ENCODE assay signal across 7 mouse cellular contexts in genomic region chr8:124232280-124232600, GRCm38 (mm10). TPM values are rescaled to one million over a fixed set of nuclear protein-coding genes. Genes with fewer than 3 reads are reported as not detected.
DNase-seq lines count a peak whose midpoint lies in the region; ATAC-seq and TF ChIP-seq lines count a peak whose summit lies in the region.

No protein-coding gene starts in this region.

- no peaks in the 10 kb centered on the region for H3K36me3 ChIP-seq in lung, postnatal 0 days (ENCODE audit: insufficient read depth, low read length)
- no peaks in the 10 kb centered on the region for H3K36me3 ChIP-seq in forebrain, embryonic 12.5 days (replicated peaks)
- H3K36me3 ChIP-seq in limb, embryonic 15.5 days = no peaks in the 10 kb centered on the region
- no peaks in the 10 kb centered on the region for H3K36me3 ChIP-seq in stomach, embryonic 15.5 days

- TF ChIP-seq EP300 in lung, postnatal 0 days (IDR thresholded peaks at IDR 0.05) = no peak

- 9% methylated on average over 18 of the region's 18 CpGs for WGBS in lung, postnatal 0 days
- WGBS in forebrain, embryonic 12.5 days = 4% methylated on average over 18 of the region's 18 CpGs
- WGBS in limb, embryonic 15.5 days = 5% methylated on average over 18 of the region's 18 CpGs
- 3% methylated on average over 18 of the region's 18 CpGs for WGBS in stomach, embryonic 15.5 days

- peaks cover 10% of the 10 kb centered on the region; the same call in 1 of the 2 replicates for H3K4me1 ChIP-seq in lung, postnatal 0 days (ENCODE audit: insufficient read depth, low read depth, low read length)
- peaks cover 33% of the 10 kb centered on the region for H3K4me1 ChIP-seq in forebrain, embryonic 12.5 days
- peaks cover 28% of the 10 kb centered on the region for H3K4me1 ChIP-seq in limb, embryonic 15.5 days
- H3K4me1 ChIP-seq in stomach, embryonic 15.5 days = peaks cover 21% of the 10 kb centered on the region

- no peaks in the 10 kb centered on the region for H3K9me3 ChIP-seq in lung, postnatal 0 days (ENCODE audit: low read length)
- H3K9me3 ChIP-seq in forebrain, embryonic 12.5 days = no peaks in the 10 kb centered on the region
- H3K9me3 ChIP-seq in limb, embryonic 15.5 days = no peaks in the 10 kb centered on the region
- no peaks in the 10 kb centered on the region for H3K9me3 ChIP-seq in stomach, embryonic 15.5 days

- TF ChIP-seq CTCF in lung, postnatal 0 days (IDR thresholded peaks at IDR 0.05) = no peak

- ATAC-seq in lung, postnatal 0 days = no peak
- ATAC-seq in forebrain, embryonic 12.5 days (ENCODE audit: low FRiP score) = no peak
- ATAC-seq in limb, embryonic 15.5 days (ENCODE audit: insufficient number of reproducible peaks, low FRiP score, low TSS enrichment, low read depth) = no peak
- no peak for ATAC-seq in stomach, embryonic 15.5 days (ENCODE audit: insufficient read depth, low FRiP score, low read depth)

- H3K4me2 ChIP-seq in lung, postnatal 0 days (replicated peaks; ENCODE audit: low read depth, low read length) = peak overlapping the region; percentile 97
- H3K4me2 ChIP-seq in forebrain, embryonic 12.5 days = peak overlapping the region; percentile 84
- H3K4me2 ChIP-seq in limb, embryonic 15.5 days = peak overlapping the region; percentile 93
- peak overlapping the region; percentile 95 for H3K4me2 ChIP-seq in stomach, embryonic 15.5 days

- peak; percentile 33 for DNase-seq in lung, postnatal 0 days (ENCODE audit: low spot score)
- DNase-seq in lung, postnatal 14 days = no peak
- DNase-seq in frontal cortex, adult 2 months (ENCODE audit: extremely low spot score in 1 of 2, low spot score in 1 of 2) = no peak
- DNase-seq in gastrocnemius, postnatal 4 days (ENCODE audit: low spot score in 2 of 2) = no peak

- H3K9ac ChIP-seq in lung, postnatal 0 days (replicated peaks; ENCODE audit: low read depth) = peak overlapping the region; percentile 68
- H3K9ac ChIP-seq in forebrain, embryonic 12.5 days = peak overlapping the region; percentile 92
- peak overlapping the region; percentile 82 for H3K9ac ChIP-seq in limb, embryonic 15.5 days
- H3K9ac ChIP-seq in stomach, embryonic 15.5 days = peak overlapping the region; percentile 87; the same call in 1 of the 2 replicates

- H3K4me3 ChIP-seq in lung, postnatal 0 days (ENCODE audit: low read depth, low read length) = peak overlapping the region; percentile 75
- peak overlapping the region; percentile 92 for H3K4me3 ChIP-seq in forebrain, embryonic 12.5 days (replicated peaks)
- H3K4me3 ChIP-seq in limb, embryonic 15.5 days = peak overlapping the region; percentile 90
- H3K4me3 ChIP-seq in stomach, embryonic 15.5 days (replicated peaks) = peak overlapping the region; percentile 87

- H3K27me3 ChIP-seq in lung, postnatal 0 days (replicated peaks; ENCODE audit: insufficient read depth, low read length) = no peaks in the 10 kb centered on the region
- H3K27me3 ChIP-seq in forebrain, embryonic 12.5 days = peaks cover 3% of the 10 kb centered on the region; the same call in 1 of the 2 replicates
- no peaks in the 10 kb centered on the region for H3K27me3 ChIP-seq in limb, embryonic 15.5 days
- no peaks in the 10 kb centered on the region for H3K27me3 ChIP-seq in stomach, embryonic 15.5 days (replicated peaks)

- peak overlapping the region; percentile 81 for H3K27ac ChIP-seq in lung, postnatal 0 days (ENCODE audit: low read length)
- H3K27ac ChIP-seq in forebrain, embryonic 12.5 days = no peak overlapping the region
- no peak overlapping the region for H3K27ac ChIP-seq in limb, embryonic 15.5 days
- H3K27ac ChIP-seq in stomach, embryonic 15.5 days = 0 out of 2 replicates have a peak overlapping the region, but pooled peaks have one; percentile 73

RNA-seq across cellular contexts. Expression of gene Galnt2, which starts 1.0 kb away (rescaled TPM):
- polyA plus RNA-seq in lung, postnatal 0 days (2015; fragmentation: Nextera tagmentation; extraction: Ambion mirVana) = 54.3 and 66.2 TPM in 2 replicates
- 62.5 and 71.8 TPM in 2 replicates for polyA plus RNA-seq in forebrain, embryonic 12.5 days (2016; fragmentation: Nextera tagmentation; extraction: Ambion mirVana)
- 50.2 and 53.1 TPM in 2 replicates for polyA plus RNA-seq in limb, embryonic 15.5 days (2015; fragmentation: Nextera tagmentation; extraction: Ambion mirVana)
- polyA plus RNA-seq in stomach, embryonic 15.5 days (2015; fragmentation: Nextera tagmentation; extraction: Ambion mirVana) = 74.9 and 80.5 TPM in 2 replicates
- polyA plus RNA-seq in frontal cortex, adult 2 months (2012; rRNA removed) = 27.9 and 33.2 TPM in 2 replicates
- total RNA-seq in gastrocnemius, postnatal 4 days (2021) = 10 to 100 TPM; 47.4 to 54.6 TPM

Comparison
In these comparisons a context has a peak if more than half of its experiments do, and no peak if none do; other contexts are left out.
1. H3K27ac ChIP-seq: peak in lung, postnatal 0 days (single experiment) and stomach, embryonic 15.5 days (single experiment); none in forebrain, embryonic 12.5 days (single experiment) and limb, embryonic 15.5 days (single experiment).
2. Peak in every context shown above with its lines, with median percentiles within 50 percentile points of each other: H3K4me2 ChIP-seq, H3K4me3 ChIP-seq and H3K9ac ChIP-seq.